Mouse (Mus musculus) T-helper 17 cell (primary cell): ENCODE data around the gene Serpina6.

Experiments used
- in situ Hi-C, 2 experiments: fragments of 300-600 bp; cut with MboI, MseI; formaldehyde crosslinking; loops; 1 replicate in 1 of 2; 2 replicates in 1 of 2; pipeline ENCODE4 v1.15.1; 2025; ENCODE audit warnings: high pct_unique_total_duplicates in 2 of 2

The Serpina6 gene

GRCm38 (mm10) chr12:103655123-103656044 lies 1.6 kb downstream of the Serpina6 start:
- in situ Hi-C loops: no loop called here

GRCm38 (mm10) chr12:103653836-103654235 lies 3.2 kb downstream of the Serpina6 start:
- in situ Hi-C loops: no loop called here

GRCm38 (mm10) chr12:103646314-103646713 lies 10.7 kb downstream of the Serpina6 start:
- in situ Hi-C loops: no loop called here

- in situ Hi-C loops: no loop called here
These were observed 12.4 kb downstream of the Serpina6 start for GRCm38 (mm10) chr12:103644601-103645000.

- in situ Hi-C loops: no loop called here
These were observed 13.2 kb downstream of the Serpina6 start for GRCm38 (mm10) chr12:103643818-103644217.

- in situ Hi-C loops: no loop called here
These were observed 13.7 kb downstream of the Serpina6 start for GRCm38 (mm10) chr12:103643336-103643735.

- in situ Hi-C loops: no loop called here
These were observed 21.2 kb downstream of the Serpina6 start for GRCm38 (mm10) chr12:103635846-103636245.

GRCm38 (mm10) chr12:103634430-103634829 lies 22.6 kb downstream of the Serpina6 start:
- in situ Hi-C loops: no loop called here

GRCm38 (mm10) chr12:103631203-103631612 lies 25.8 kb downstream of the Serpina6 start, which contains the start of gene Serpina10:
Gene Serpina10 (minus strand): TSS chr12:103631444.
- in situ Hi-C loops: no loop called here

- in situ Hi-C loops: no loop called here
These were observed 40.2 kb downstream of the Serpina6 start for GRCm38 (mm10) chr12:103616860-103617261.

GRCm38 (mm10) chr12:103615734-103616133 lies 41.3 kb downstream of the Serpina6 start:
- in situ Hi-C loops: no loop called here

- in situ Hi-C loops: no loop called here
These were observed 41.9 kb downstream of the Serpina6 start for GRCm38 (mm10) chr12:103615141-103615540.

GRCm38 (mm10) chr12:103601839-103602238 lies 55.2 kb downstream of the Serpina6 start:
- in situ Hi-C loops: no loop called here

GRCm38 (mm10) chr12:103600364-103600763 lies 56.6 kb downstream of the Serpina6 start:
- in situ Hi-C loops: no loop called here

GRCm38 (mm10) chr12:103598411-103598810 lies 58.6 kb downstream of the Serpina6 start:
- in situ Hi-C loops: no loop called here
